Mouse (Mus musculus) neural tube, embryonic 11.5 days (tissue): Measurements from ENCODE around the gene Slc25a48. TPM values are rescaled to one million over a fixed set of nuclear protein-coding genes. Genes with fewer than 3 reads are reported as not detected.

ENCODE experiments used
- ATAC-seq: fragments of 200-750 bp; cut with Nextera tagmentation; 2 replicates; pipeline ENCODE4 v1.8.0; 2017; ENCODE audit warnings: moderate number of reproducible peaks, mild to moderate bottlenecking, moderate TSS enrichment, moderate library complexity; ENCODE audit not compliant: insufficient read depth, low FRiP score, low TSS enrichment
- DNase-seq: peaks from one replicate; pipeline ENCODE4 v3.0.0-alpha.2; 2015; ENCODE audit warnings: low spot score
- H3K27ac ChIP-seq: fragments of 300-500 bp; sonication (generic); 2 replicates; pipeline ENCODE4 v1.5.1; 2014; ENCODE audit warnings: low read depth, mild to moderate bottlenecking, low read length
- H3K27me3 ChIP-seq: fragments of 300-500 bp; sonication (generic); 2 replicates; pipeline ENCODE4 v1.6.1; 2014; ENCODE audit warnings: mild to moderate bottlenecking, low read length, mixed read lengths; ENCODE audit not compliant: control insufficient read depth, insufficient read depth
- H3K36me3 ChIP-seq: fragments of 300-500 bp; sonication (generic); 2 replicates; pipeline ENCODE4 v1.6.1; 2014; ENCODE audit warnings: mild to moderate bottlenecking, low read length, moderate library complexity, mixed read lengths; ENCODE audit not compliant: control insufficient read depth, insufficient read depth
- H3K4me1 ChIP-seq: fragments of 300-500 bp; sonication (generic); 2 replicates; pipeline ENCODE4 v1.6.1; 2014; ENCODE audit warnings: low read length, mixed read lengths; ENCODE audit not compliant: control insufficient read depth, insufficient read depth
- H3K4me2 ChIP-seq: fragments of 300-500 bp; sonication (generic); 2 replicates; pipeline ENCODE4 v1.6.1; 2014; ENCODE audit warnings: low read depth, mild to moderate bottlenecking, moderate library complexity
- H3K4me3 ChIP-seq: fragments of 300-500 bp; sonication (generic); 2 replicates; pipeline ENCODE4 v1.5.1; 2014; ENCODE audit warnings: low read depth, low read length
- H3K9ac ChIP-seq: fragments of 300-500 bp; sonication (generic); 2 replicates; pipeline ENCODE4 v1.6.1; 2014; ENCODE audit warnings: mild to moderate bottlenecking, low read length
- H3K9me3 ChIP-seq: fragments of 300-500 bp; sonication (generic); 2 replicates; pipeline ENCODE4 v1.6.1; 2016; ENCODE audit warnings: low read length; ENCODE audit not compliant: control insufficient read depth
- WGBS: fragments of 180-500 bp; shearing (Covaris S2); extraction: QIAGEN DNeasy Blood & Tissue Kit; methylation state at CpG from one replicate; pipeline ENCODE4 v1.1.7; 2014; 5-methylcytosine and 5-hydroxymethylcytosine counted together
- polyA plus RNA-seq: library from polyadenylated mRNA; unstranded; fragments of >200 nt; fragmentation: Nextera tagmentation; extraction: Ambion mirVana; gene quantifications from 2 replicates; pipeline ENCODE4 v1.2.1, GENCODE M21; 2014

Slc25a48 gene
- polyA plus RNA-seq, 1 experiment from 2014 or later = 0.07 TPM

GRCm38 (mm10) chr13:56422072-56422723 is 16.0 kb upstream of the Slc25a48 start:
- WGBS = 28% methylated on average over 16 of the region's 16 CpGs
- ATAC-seq (no peak), DNase-seq (peak; percentile 75)
- no peaks in the 10 kb centered on the region for H3K27me3 ChIP-seq
- H3K4me3 ChIP-seq = no peak overlapping the region
- H3K4me1 ChIP-seq = no peaks in the 10 kb centered on the region
- no peak overlapping the region for H3K4me2 ChIP-seq
- no peaks in the 10 kb centered on the region for H3K9me3 ChIP-seq
- H3K36me3 ChIP-seq = no peaks in the 10 kb centered on the region
- H3K9ac ChIP-seq = no peak overlapping the region
- H3K27ac ChIP-seq = no peak overlapping the region

GRCm38 (mm10) chr13:56425931-56426330 is 12.2 kb upstream of the Slc25a48 start:
- Histone ChIP-seq H3K9me3 (no peaks in the 10 kb centered on the region), H3K9ac (no peak overlapping the region), H3K27ac (no peak overlapping the region), H3K4me3 (no peak overlapping the region), H3K36me3 (no peaks in the 10 kb centered on the region), H3K4me2 (no peak overlapping the region), H3K27me3 (no peaks in the 10 kb centered on the region), H3K4me1 (no peaks in the 10 kb centered on the region)
- 81% methylated on average over 7 of the region's 7 CpGs for WGBS
- ATAC-seq (no peak), DNase-seq (no peak)

DNA sequence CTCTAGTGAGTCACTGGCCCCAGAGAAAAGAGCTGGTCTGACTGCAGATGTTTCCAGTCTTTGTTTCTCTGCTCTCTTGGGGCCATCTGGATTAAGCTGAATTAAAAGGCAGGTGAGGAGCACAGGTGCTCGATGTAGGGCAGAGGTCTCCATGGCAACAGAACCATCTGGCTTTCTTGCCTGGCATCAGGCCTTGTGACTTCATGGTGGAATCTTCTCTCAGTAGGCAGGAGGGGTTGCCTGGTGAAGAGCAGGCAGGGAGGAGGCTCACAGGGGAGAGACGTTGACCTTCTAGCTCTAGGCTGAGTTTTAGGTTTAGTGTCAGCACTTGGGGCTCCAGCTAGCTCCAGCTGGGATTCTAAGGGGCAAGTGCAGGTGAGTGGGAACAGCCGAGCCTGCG is 11.8 kb upstream of the Slc25a48 start, which contains the start of gene Gm3045:
TSS of gene Gm3045 (plus strand) at position 230 of the 400 bp plus-strand sequence.
- H3K9ac ChIP-seq = no peak within 1 kb of the TSS
- no peaks in the 10 kb centered on the region for H3K4me1 ChIP-seq
- DNase-seq (no peak), ATAC-seq (no peak)
- H3K4me3 ChIP-seq = no peak within 1 kb of the TSS
- WGBS = 80% methylated on average over 4 of the region's 4 CpGs
- H3K27me3 ChIP-seq = no peaks in the 10 kb centered on the region
- no peaks in the 10 kb centered on the region for H3K9me3 ChIP-seq
- H3K27ac ChIP-seq = no peak within 1 kb of the TSS
- no peak within 1 kb of the TSS for H3K4me2 ChIP-seq
- no peaks in the 10 kb centered on the region for H3K36me3 ChIP-seq

- ATAC-seq = peak; percentile 74
- DNase-seq = peak; percentile 86
- Histone ChIP-seq H3K4me3 (no peak overlapping the region), H3K9me3 (no peaks in the 10 kb centered on the region), H3K4me2 (no peak overlapping the region), H3K27ac (no peak overlapping the region), H3K27me3 (no peaks in the 10 kb centered on the region), H3K4me1 (no peaks in the 10 kb centered on the region; the same call in 1 of the 2 replicates), H3K9ac (no peak overlapping the region), H3K36me3 (no peaks in the 10 kb centered on the region)
- 31% methylated on average over 16 of the region's 16 CpGs for WGBS
Observed at GRCm38 (mm10) chr13:56428724-56429500, 9.2 kb upstream of the Slc25a48 start.

GRCm38 (mm10) chr13:56432496-56432895 is 5.7 kb upstream of the Slc25a48 start:
- Histone ChIP-seq H3K27ac (no peak overlapping the region), H3K4me2 (no peak overlapping the region), H3K9me3 (no peaks in the 10 kb centered on the region), H3K4me1 (no peaks in the 10 kb centered on the region; the same call in 1 of the 2 replicates), H3K4me3 (no peak overlapping the region), H3K36me3 (no peaks in the 10 kb centered on the region), H3K27me3 (peaks cover 16% of the 10 kb centered on the region), H3K9ac (no peak overlapping the region)
- ATAC-seq = no peak
- DNase-seq = no peak
- 91% methylated on average over 9 of the region's 12 CpGs for WGBS

DNA sequence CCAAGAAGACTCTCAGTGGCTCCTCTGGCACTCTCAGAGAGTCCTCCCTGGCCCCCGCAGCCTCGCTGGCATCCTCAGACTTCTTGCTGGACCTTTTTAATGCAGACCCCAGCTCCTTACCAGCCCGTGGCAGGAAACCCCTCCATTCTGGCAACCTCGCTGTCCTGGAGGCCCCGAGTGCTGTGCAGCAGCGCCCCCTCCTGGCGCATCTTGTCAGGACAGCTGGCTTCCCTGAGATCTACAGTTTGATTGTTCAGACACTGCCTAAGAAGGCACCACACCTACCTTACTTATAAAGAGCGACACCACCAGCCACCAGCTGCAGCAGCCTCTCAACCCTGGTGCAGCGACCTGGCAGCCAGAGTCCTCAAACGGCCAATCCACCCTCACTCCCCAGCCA is 4.7 kb upstream of the Slc25a48 start:
- Histone ChIP-seq H3K4me1 (peaks cover 1% of the 10 kb centered on the region; the same call in 1 of the 2 replicates), H3K9ac (peak overlapping the region; percentile 4; the same call in 1 of the 2 replicates), H3K4me2 (no peak overlapping the region), H3K27ac (no peak overlapping the region), H3K9me3 (no peaks in the 10 kb centered on the region), H3K4me3 (no peak overlapping the region), H3K36me3 (no peaks in the 10 kb centered on the region), H3K27me3 (peaks cover 25% of the 10 kb centered on the region)
- DNase-seq (peak; percentile 88), ATAC-seq (no peak; the same call in 1 of the 2 replicates)
- WGBS = 11% methylated on average over 10 of the region's 10 CpGs

GRCm38 (mm10) chr13:56434311-56434751 is 3.8 kb upstream of the Slc25a48 start:
- Histone ChIP-seq H3K4me2 (no peak overlapping the region), H3K27me3 (peaks cover 34% of the 10 kb centered on the region), H3K27ac (no peak overlapping the region), H3K9ac (no peak overlapping the region), H3K36me3 (no peaks in the 10 kb centered on the region), H3K4me1 (peaks cover 3% of the 10 kb centered on the region; the same call in 1 of the 2 replicates), H3K9me3 (no peaks in the 10 kb centered on the region), H3K4me3 (no peak overlapping the region)
- WGBS = 80% methylated on average over 9 of the region's 9 CpGs
- ATAC-seq (no peak), DNase-seq (no peak)

GRCm38 (mm10) chr13:56435615-56436287 is 2.4 kb upstream of the Slc25a48 start:
- no peaks in the 10 kb centered on the region for H3K9me3 ChIP-seq
- no peak overlapping the region for H3K9ac ChIP-seq
- DNase-seq (no peak), ATAC-seq (no peak)
- peaks cover 45% of the 10 kb centered on the region for H3K27me3 ChIP-seq
- no peak overlapping the region for H3K4me2 ChIP-seq
- H3K27ac ChIP-seq = no peak overlapping the region
- peaks cover 3% of the 10 kb centered on the region; the same call in 1 of the 2 replicates for H3K4me1 ChIP-seq
- 69% methylated on average over 10 of the region's 10 CpGs for WGBS
- H3K36me3 ChIP-seq = no peaks in the 10 kb centered on the region
- no peak overlapping the region for H3K4me3 ChIP-seq
